Mouse (Mus musculus) CH12.LX (cell line): ENCODE data around the gene Lman2. TPM values are rescaled to one million over a fixed set of nuclear protein-coding genes. Genes with fewer than 3 reads are reported as not detected.

Experiments used
- DNase-seq: peaks from one replicate; pipeline ENCODE4 v3.0.0-alpha.2; 2013; ENCODE audit errors: extremely low read depth
- H3K27ac ChIP-seq: 2 replicates; pipeline ENCODE4 v1.5.1; 2012; ENCODE audit warnings: low read depth, mild to moderate bottlenecking, control low read depth, moderate library complexity; ENCODE audit not compliant: insufficient read depth
- H3K27me3 ChIP-seq: replicated peaks from 2 replicates; pipeline ENCODE3; 2012; ENCODE audit warnings: inconsistent platforms
- H3K36me3 ChIP-seq, 2 experiments: replicated peaks in 1 of 2; 2 replicates each; pipeline versions ENCODE3 to v1.6.1; 2012; ENCODE audit warnings: inconsistent platforms in 1 of 2, low read length in 1 of 2, mild to moderate bottlenecking in 1 of 2, mixed read lengths in 1 of 2, moderate library complexity in 1 of 2; ENCODE audit not compliant: control insufficient read depth in 1 of 2, insufficient read depth in 1 of 2
- H3K4me1 ChIP-seq, 2 experiments: 2 replicates each; pipeline ENCODE4 v1.6.1; 2012; ENCODE audit warnings: inconsistent platforms in 1 of 2, moderate library complexity in 1 of 2; ENCODE audit not compliant: insufficient read depth in 2 of 2, control insufficient read depth in 1 of 2
- H3K4me2 ChIP-seq: 2 replicates; pipeline ENCODE4 v1.6.1; 2012; ENCODE audit warnings: low read depth, mild to moderate bottlenecking, control low read depth; ENCODE audit not compliant: poor library complexity, insufficient read depth, severe bottlenecking
- H3K4me3 ChIP-seq, 3 experiments: fragments of 150-350 bp in 1 of 3; sonication (generic) in 1 of 3; replicated peaks in 1 of 3; 2 replicates each; pipeline versions ENCODE3 to v1.5.1; 2011 to 2012; ENCODE audit warnings: low read depth in 2 of 3, low read length in 2 of 3, mild to moderate bottlenecking in 2 of 3, moderate library complexity in 2 of 3, control low read depth in 1 of 3, improper control_type of control experiment in 1 of 3, inconsistent platforms in 1 of 3, mixed read lengths in 1 of 3; ENCODE audit not compliant: poor library complexity in 1 of 3
- H3K79me2 ChIP-seq: replicated peaks from 2 replicates; pipeline ENCODE4 v1.6.1; 2012; ENCODE audit warnings: mild to moderate bottlenecking, moderate library complexity; ENCODE audit not compliant: control insufficient read depth, poor library complexity, insufficient read depth, severe bottlenecking; ENCODE audit errors: extremely low read depth
- H3K9ac ChIP-seq: 2 replicates; pipeline ENCODE4 v1.6.1; 2012; ENCODE audit warnings: low read depth, mild to moderate bottlenecking, control low read depth, moderate library complexity; ENCODE audit not compliant: insufficient read depth
- H3K9me3 ChIP-seq: replicated peaks from 2 replicates; pipeline ENCODE3; 2012; ENCODE audit warnings: low read length, inconsistent platforms, mixed read lengths
- CHD1 ChIP-seq: IDR thresholded peaks from 2 replicates; pipeline ENCODE4 v1.6.1; 2012; ENCODE audit warnings: low read depth, low read length, improper control_type of control experiment, inconsistent platforms
- CTCF ChIP-seq, 2 experiments: IDR thresholded peaks in 1 of 2; conservative IDR thresholded peaks in 1 of 2; 2 replicates each; pipeline ENCODE4 v1.5.1; 2011 to 2012; ENCODE audit warnings: low read depth in 2 of 2, low read length in 2 of 2, improper control_type of control experiment in 1 of 2, inconsistent platforms in 1 of 2, mild to moderate bottlenecking in 1 of 2, moderate library complexity in 1 of 2
- E2F4 ChIP-seq: IDR thresholded peaks from 2 replicates; pipeline ENCODE4 v1.6.1; 2011; ENCODE audit warnings: low read depth, low read length, improper control_type of control experiment; ENCODE audit not compliant: insufficient replicate concordance
- ELF1 ChIP-seq: IDR thresholded peaks from 2 replicates; pipeline ENCODE4 v1.6.1; 2014; ENCODE audit warnings: low read depth, mild to moderate bottlenecking, inconsistent platforms, low read length, improper control_type of control experiment
- HCFC1 ChIP-seq: IDR thresholded peaks from 2 replicates; pipeline ENCODE4 v1.6.1; 2012; ENCODE audit warnings: low read depth, mild to moderate bottlenecking, inconsistent platforms, low read length, improper control_type of control experiment
- IRF4 ChIP-seq: IDR thresholded peaks from 2 replicates; pipeline ENCODE4 v1.6.1; 2014; ENCODE audit warnings: low read depth, mild to moderate bottlenecking, inconsistent platforms, low read length, improper control_type of control experiment
- JUN ChIP-seq: IDR thresholded peaks from 2 replicates; pipeline ENCODE4 v1.6.1; 2011; ENCODE audit warnings: low read depth, mild to moderate bottlenecking, low read length, improper control_type of control experiment, moderate library complexity; ENCODE audit not compliant: insufficient read depth
- MAZ ChIP-seq: IDR thresholded peaks from 2 replicates; pipeline ENCODE4 v1.6.1; 2012; ENCODE audit warnings: low read depth, mild to moderate bottlenecking, inconsistent platforms, low read length, improper control_type of control experiment, moderate library complexity
- MEF2A ChIP-seq: IDR thresholded peaks from 2 replicates; pipeline ENCODE4 v1.6.1; 2014; ENCODE audit warnings: low read depth, mild to moderate bottlenecking, inconsistent platforms, low read length, improper control_type of control experiment, borderline replicate concordance
- MXI1 ChIP-seq: IDR thresholded peaks from 2 replicates; pipeline ENCODE4 v1.6.1; 2011; ENCODE audit warnings: mild to moderate bottlenecking, low read depth, low read length, improper control_type of control experiment
- NRF1 ChIP-seq: IDR thresholded peaks from 2 replicates; pipeline ENCODE4 v1.6.1; 2014; ENCODE audit warnings: low read depth, mild to moderate bottlenecking, inconsistent platforms, low read length, improper control_type of control experiment, moderate library complexity
- PAX5 ChIP-seq: IDR thresholded peaks from 2 replicates; pipeline ENCODE4 v1.6.1; 2012; ENCODE audit warnings: low read length, inconsistent platforms, mixed read lengths
- POLR2AphosphoS2 ChIP-seq: IDR thresholded peaks from 2 replicates; pipeline ENCODE4 v1.6.1; 2011; ENCODE audit warnings: low read depth, low read length, improper control_type of control experiment
- RAD21 ChIP-seq: IDR thresholded peaks from 2 replicates; pipeline ENCODE4 v1.6.1; 2011; ENCODE audit warnings: low read depth, mild to moderate bottlenecking, low read length, improper control_type of control experiment, moderate library complexity
- SIN3A ChIP-seq: IDR thresholded peaks from 2 replicates; pipeline ENCODE4 v1.6.1; 2012; ENCODE audit warnings: low read length, improper control_type of control experiment, inconsistent platforms
- SMC3 ChIP-seq: IDR thresholded peaks from 2 replicates; pipeline ENCODE4 v1.6.1; 2011; ENCODE audit warnings: low read depth, low read length, improper control_type of control experiment
- TCF12 ChIP-seq: IDR thresholded peaks from 2 replicates; pipeline ENCODE4 v1.6.1; 2014; ENCODE audit warnings: low read depth, mild to moderate bottlenecking, inconsistent platforms, low read length, improper control_type of control experiment
- UBTF ChIP-seq: IDR thresholded peaks from 2 replicates; pipeline ENCODE4 v1.6.1; 2012; ENCODE audit warnings: low read depth, mild to moderate bottlenecking, inconsistent platforms, low read length, improper control_type of control experiment, moderate library complexity
- USF1 ChIP-seq: IDR thresholded peaks from 2 replicates; pipeline ENCODE4 v1.6.1; 2014; ENCODE audit warnings: low read depth, mild to moderate bottlenecking, inconsistent platforms, low read length, improper control_type of control experiment
- ZC3H11A ChIP-seq: IDR thresholded peaks from 2 replicates; pipeline ENCODE4 v1.6.1; 2012; ENCODE audit warnings: low read depth, mild to moderate bottlenecking, inconsistent platforms, low read length, improper control_type of control experiment
- ZMIZ1 ChIP-seq: IDR thresholded peaks from 2 replicates; pipeline ENCODE4 v1.6.1; 2012; ENCODE audit warnings: low read depth, mild to moderate bottlenecking, inconsistent platforms, low read length, improper control_type of control experiment
- ZNF384 ChIP-seq: IDR thresholded peaks from 2 replicates; pipeline ENCODE4 v1.6.1; 2012; ENCODE audit warnings: low read depth, low read length, improper control_type of control experiment, inconsistent platforms
- dilution Hi-C: fragments of 300-500 bp; cut with MboI; formaldehyde crosslinking; loops from 2 replicates; pipeline ENCODE4 v1.14.3; 2020; ENCODE audit warnings: low sequenced_read_pairs; ENCODE audit not compliant: extremely low pct_unique_long_range_greater_than_20kb, extremely low pct_ligation_motif_present
- in situ Hi-C: fragments of 300-500 bp; cut with MboI; formaldehyde crosslinking; loops from 3 replicates; pipeline ENCODE4 v1.14.3; 2019; ENCODE audit warnings: low sequenced_read_pairs, low pct_ligation_motif_present, low pct_unique_long_range_greater_than_20kb, mixed read lengths
- polyA plus RNA-seq: library from polyadenylated mRNA; unstranded; fragments of >175 nt; gene quantifications from 2 replicates; pipeline ENCODE4 v1.2.1, GENCODE M21; 2012; ENCODE audit warnings: low read depth; ENCODE audit not compliant: insufficient read length
- total RNA-seq, 2 experiments: library from RNA; depleted of rRNA; stranded (reverse); fragments of 300-350 nt in 1 of 2; fragments of >200 nt in 1 of 2; gene quantifications; 2 replicates each; pipeline ENCODE4 v1.2.3; 2012 to 2014

Lman2 gene
- total and polyA plus RNA-seq, 3 experiments = 94.6 to 174 (median 126) TPM

DNA sequence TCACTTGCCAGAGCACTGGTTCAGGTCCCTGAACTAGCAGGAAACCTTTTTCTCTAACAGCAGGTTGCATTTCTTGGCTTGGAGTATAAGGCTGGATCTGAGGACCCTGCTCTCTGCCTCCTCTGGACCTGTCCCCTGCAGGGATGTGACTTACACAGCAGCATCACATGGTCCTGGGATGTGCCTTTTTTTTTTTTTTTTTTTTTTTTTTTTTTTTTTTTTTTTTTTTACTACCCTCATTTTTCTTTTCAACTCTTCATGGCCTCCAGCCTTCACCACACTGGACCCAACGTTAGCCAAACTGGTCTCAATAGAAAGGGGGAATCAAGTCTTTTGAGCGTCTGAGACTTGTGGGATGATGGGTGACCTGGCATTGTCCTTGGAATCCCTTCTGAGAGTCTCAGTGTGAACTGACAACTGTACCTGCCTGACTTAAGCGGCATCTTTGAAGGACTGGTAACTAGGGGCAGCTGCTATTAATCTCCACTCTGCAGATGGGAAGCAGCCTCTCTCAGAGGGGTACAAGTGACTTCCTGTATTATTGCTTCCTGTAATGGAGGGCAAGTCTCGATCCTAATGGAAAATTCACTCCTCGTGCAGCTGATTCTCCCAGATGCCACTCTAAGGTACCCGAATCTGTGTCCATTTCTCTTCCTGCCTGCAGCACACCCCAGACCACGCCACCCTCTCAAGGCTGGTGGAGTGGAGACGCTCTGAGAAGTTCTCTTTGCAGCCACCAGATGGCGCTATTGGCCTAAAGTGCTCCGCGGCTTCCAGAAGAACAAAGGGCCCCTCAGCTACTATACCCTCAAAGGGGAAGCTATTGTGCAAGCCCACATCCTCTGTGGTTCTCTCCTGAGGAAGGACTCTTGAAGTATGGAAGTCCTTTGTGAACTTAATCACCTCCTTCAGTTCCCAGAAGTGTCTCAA is 42.5 kb upstream of the Lman2 start:
- H3K79me2 ChIP-seq = no peaks in the 10 kb centered on the region
- no peak overlapping the region for H3K4me3 ChIP-seq
- H3K9ac ChIP-seq = no peak overlapping the region
- H3K27me3 ChIP-seq = peaks cover 64% of the 10 kb centered on the region
- H3K27ac ChIP-seq = no peak overlapping the region
- peak overlapping the region; percentile 64 for H3K4me2 ChIP-seq
- peaks cover 9 to 25% of the 10 kb centered on the region in 2 experiments for H3K4me1 ChIP-seq
- TF ChIP-seq MEF2A (peak; percentile 10; the same call in 1 of the 2 replicates), ZC3H11A (peak; percentile 61), POLR2AphosphoS2 (no peak), TCF12 (0 out of 2 replicates have a peak, but pooled peaks have one; percentile 49), RAD21 (peak; percentile 94), NRF1 (peak; percentile 25; the same call in 1 of the 2 replicates), ZNF384 (peak; percentile 93), ELF1 (peak; percentile 28; the same call in 1 of the 2 replicates), JUN (no peak), E2F4 (no peak), SMC3 (peak; percentile 91), HCFC1 (peak; percentile 21; the same call in 1 of the 2 replicates), ZMIZ1 (no peak), CHD1 (no peak), PAX5 (no peak), MAZ (no peak), IRF4 (0 out of 2 replicates have a peak, but pooled peaks have one; percentile 9), CTCF (conservative IDR thresholded peaks at IDR 0.05 in 1 of 2, IDR thresholded peaks at IDR 0.05 in 1 of 2; ENCODE audit: low read depth in 2 of 2, low read length in 2 of 2) (peak; percentile 91 to 97), MXI1 (peak; percentile 65; the same call in 1 of the 2 replicates), SIN3A (0 out of 2 replicates have a peak, but pooled peaks have one; percentile 52), UBTF (no peak), USF1 (no peak)
- no peaks in the 10 kb centered on the region for H3K36me3 ChIP-seq
- DNase-seq = peak; percentile 84
- dilution Hi-C loops = no loop called here
- no peaks in the 10 kb centered on the region for H3K9me3 ChIP-seq
- in situ Hi-C loops = loop anchor here (5.0 kb wide), 1 partner anchor 117 kb away; no protein-coding TSS in a partner anchor
